Mouse (Mus musculus) kidney, embryonic 15.5 days (tissue): ENCODE results near the gene Larp6. TPM values are rescaled to one million over a fixed set of nuclear protein-coding genes. Genes with fewer than 3 reads are reported as not detected.

Experiments
- ATAC-seq: fragments of 200-750 bp; cut with Nextera tagmentation; replicated peaks from 2 replicates; pipeline ENCODE4 v1.8.0; 2017; ENCODE audit warnings: moderate TSS enrichment; ENCODE audit not compliant: low FRiP score
- H3K27ac ChIP-seq: fragments of 300-500 bp; sonication (generic); 2 replicates; pipeline ENCODE4 v1.5.1; 2015; ENCODE audit warnings: mild to moderate bottlenecking, inconsistent platforms
- H3K27me3 ChIP-seq: fragments of 300-500 bp; sonication (generic); 2 replicates; pipeline ENCODE4 v1.6.1; 2015; ENCODE audit warnings: inconsistent platforms
- H3K36me3 ChIP-seq: fragments of 300-500 bp; sonication (generic); 2 replicates; pipeline ENCODE4 v1.6.1; 2015; ENCODE audit warnings: inconsistent platforms
- H3K4me1 ChIP-seq: fragments of 300-500 bp; sonication (generic); 2 replicates; pipeline ENCODE4 v1.6.1; 2015; ENCODE audit warnings: inconsistent platforms
- H3K4me2 ChIP-seq: fragments of 300-500 bp; sonication (generic); 2 replicates; pipeline ENCODE4 v1.6.1; 2015; ENCODE audit warnings: moderate library complexity, mild to moderate bottlenecking, inconsistent platforms
- H3K4me3 ChIP-seq: fragments of 300-500 bp; sonication (generic); replicated peaks from 2 replicates; pipeline ENCODE4 v1.5.1; 2015; ENCODE audit warnings: mild to moderate bottlenecking, inconsistent platforms
- H3K9ac ChIP-seq: fragments of 300-500 bp; sonication (generic); 2 replicates; pipeline ENCODE4 v1.6.1; 2015; ENCODE audit warnings: mild to moderate bottlenecking, inconsistent platforms
- H3K9me3 ChIP-seq: fragments of 300-500 bp; sonication (generic); replicated peaks from 2 replicates; pipeline ENCODE4 v1.6.1; 2016; ENCODE audit warnings: inconsistent platforms
- WGBS: fragments of 180-500 bp; shearing (Covaris S2); methylation state at CpG from one replicate; pipeline ENCODE4 v1.1.7; 2015; ENCODE audit warnings: mixed read lengths; 5-methylcytosine and 5-hydroxymethylcytosine counted together
- polyA plus RNA-seq: library from polyadenylated mRNA; unstranded; fragments of >200 nt; fragmentation: Nextera tagmentation; extraction: Ambion mirVana; gene quantifications from 2 replicates; pipeline ENCODE4 v1.2.1, GENCODE M21; 2015

Gene Larp6
- polyA plus RNA-seq, 1 experiment from 2014 or later, result 1.7 TPM

DNA sequence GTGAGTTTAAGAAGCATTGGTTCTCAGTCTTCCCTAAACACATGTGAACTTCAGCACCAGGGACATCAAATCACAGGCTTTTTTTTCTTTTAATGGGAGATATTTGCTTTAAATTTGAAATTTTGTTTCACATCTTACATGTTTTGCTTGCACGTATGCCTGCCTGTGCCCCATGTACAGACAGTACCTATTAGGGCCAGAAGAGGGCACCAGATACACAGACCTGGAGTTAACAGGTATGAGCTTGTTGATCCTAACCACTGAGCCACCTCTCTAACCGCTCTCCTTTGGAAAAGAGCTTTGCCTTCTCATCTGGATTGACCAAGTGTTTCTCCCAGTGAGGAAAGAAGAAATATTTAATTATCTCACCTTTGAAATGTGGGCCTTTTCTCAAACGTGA, 5.5 kb downstream of the Larp6 start:
- no peak overlapping the region for H3K4me3 ChIP-seq
- no peaks in the 10 kb centered on the region for H3K36me3 ChIP-seq
- no peak overlapping the region for H3K27ac ChIP-seq
- 64% methylated on average over 3 of the region's 3 CpGs for WGBS
- no peak overlapping the region for H3K4me2 ChIP-seq
- H3K4me1 ChIP-seq, result peaks cover 20% of the 10 kb centered on the region
- no peaks in the 10 kb centered on the region for H3K27me3 ChIP-seq
- no peak overlapping the region for H3K9ac ChIP-seq
- no peak for ATAC-seq
- H3K9me3 ChIP-seq, result no peaks in the 10 kb centered on the region

DNA sequence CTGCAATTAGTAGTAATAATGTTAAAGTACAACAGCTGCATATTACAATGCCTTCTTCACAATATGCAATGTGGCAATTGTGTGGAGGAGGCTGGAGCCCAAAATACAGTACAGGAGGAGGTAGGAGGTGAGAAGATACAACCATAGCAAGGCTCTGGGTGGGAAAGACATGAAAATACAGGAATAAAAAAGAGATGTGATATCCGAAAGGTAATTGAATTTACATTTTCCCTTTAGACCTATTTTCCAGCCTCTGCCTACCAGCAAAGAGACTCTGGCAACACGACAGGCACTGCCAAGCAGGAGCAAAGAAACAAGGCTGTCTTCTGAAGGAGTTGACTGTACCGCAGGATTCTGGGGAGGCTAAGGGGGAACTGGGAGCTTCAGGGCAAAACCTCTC, 6.9 kb downstream of the Larp6 start:
- Histone ChIP-seq H3K9me3 (no peaks in the 10 kb centered on the region), H3K27me3 (no peaks in the 10 kb centered on the region), H3K4me3 (no peak overlapping the region), H3K27ac (no peak overlapping the region), H3K36me3 (no peaks in the 10 kb centered on the region), H3K4me1 (peaks cover 6% of the 10 kb centered on the region), H3K9ac (no peak overlapping the region), H3K4me2 (no peak overlapping the region)
- no peak for ATAC-seq
- 84% methylated on average over 3 of the region's 3 CpGs for WGBS

DNA sequence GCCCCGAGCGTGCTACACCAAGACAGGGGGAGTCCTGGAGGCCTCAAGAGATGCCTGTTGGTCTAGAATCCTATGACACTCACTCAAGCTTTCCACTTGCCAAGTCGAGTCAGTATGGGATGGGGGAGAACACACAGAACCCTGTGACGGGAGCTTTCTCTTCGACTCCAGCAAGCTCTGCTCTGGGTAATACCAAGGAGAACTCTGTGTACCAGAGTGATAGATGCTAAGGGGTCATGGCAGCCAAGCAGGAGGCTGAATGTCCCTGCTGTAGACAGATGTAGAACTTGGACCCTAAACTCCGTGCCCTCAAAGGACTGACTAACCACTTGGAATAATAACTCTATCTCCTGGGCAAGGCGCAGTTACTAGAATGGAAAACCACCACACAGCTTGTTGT, 12.2 kb downstream of the Larp6 start:
- 90% methylated on average over 7 of the region's 7 CpGs for WGBS
- H3K36me3 ChIP-seq, result no peaks in the 10 kb centered on the region
- H3K27ac ChIP-seq, result no peak overlapping the region
- H3K9ac ChIP-seq, result no peak overlapping the region
- H3K4me1 ChIP-seq, result no peaks in the 10 kb centered on the region
- no peak for ATAC-seq
- H3K4me3 ChIP-seq, result no peak overlapping the region
- H3K4me2 ChIP-seq, result no peak overlapping the region
- H3K27me3 ChIP-seq, result no peaks in the 10 kb centered on the region
- H3K9me3 ChIP-seq, result no peaks in the 10 kb centered on the region

DNA sequence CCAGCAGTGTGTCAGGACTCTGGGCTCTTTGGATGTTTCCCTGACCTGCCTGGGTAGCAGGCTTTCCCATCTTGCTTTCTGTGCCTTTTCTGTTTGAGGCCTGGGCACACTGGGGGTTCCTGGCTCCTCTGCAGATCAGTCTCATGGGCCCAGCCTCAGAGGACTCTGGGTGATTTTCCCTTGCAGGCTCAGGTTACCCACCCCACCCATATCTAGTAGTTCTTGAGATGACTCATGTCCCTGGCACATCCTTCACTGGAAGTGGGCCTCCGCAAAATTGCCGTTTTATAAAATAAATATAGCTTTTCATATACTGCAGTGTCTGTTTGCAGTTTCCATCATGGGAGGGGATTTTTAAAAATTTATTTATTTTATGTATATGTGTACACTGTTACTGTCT, 21.5 kb downstream of the Larp6 start:
- ATAC-seq, result no peak
- Histone ChIP-seq H3K9ac (no peak overlapping the region), H3K4me3 (no peak overlapping the region), H3K4me2 (no peak overlapping the region), H3K4me1 (no peaks in the 10 kb centered on the region), H3K27me3 (no peaks in the 10 kb centered on the region), H3K36me3 (0 out of 2 replicates have a peak, but pooled peaks cover 7% of the 10 kb centered on the region), H3K27ac (no peak overlapping the region), H3K9me3 (0 out of 2 replicates have a peak, but pooled peaks cover 6% of the 10 kb centered on the region)
- 93% methylated on average over 2 of the region's 2 CpGs for WGBS

DNA sequence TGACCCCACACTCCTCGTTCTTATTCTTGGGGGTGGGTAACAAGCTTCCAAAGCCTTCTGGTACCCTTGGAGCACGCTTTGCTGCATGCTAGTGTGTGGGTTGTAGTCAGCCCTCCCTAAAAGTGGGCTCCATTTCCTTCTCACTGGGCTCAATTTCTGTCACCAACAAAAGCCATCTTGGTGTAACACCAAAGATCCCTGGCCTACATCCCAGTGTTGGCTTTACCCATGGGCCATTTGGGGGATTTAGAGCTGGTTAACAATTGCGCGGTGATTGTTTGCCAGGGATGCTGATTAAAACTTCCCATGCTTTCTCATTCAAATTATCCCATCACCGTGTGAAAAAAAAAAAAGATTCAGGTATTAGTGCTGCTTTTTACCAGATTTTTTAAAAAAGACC, 26.3 kb downstream of the Larp6 start:
- Histone ChIP-seq H3K4me1 (peaks cover 12% of the 10 kb centered on the region), H3K9me3 (0 out of 2 replicates have a peak, but pooled peaks cover 6% of the 10 kb centered on the region), H3K27ac (no peak overlapping the region), H3K27me3 (no peaks in the 10 kb centered on the region), H3K9ac (no peak overlapping the region), H3K36me3 (0 out of 2 replicates have a peak, but pooled peaks cover 7% of the 10 kb centered on the region), H3K4me3 (no peak overlapping the region), H3K4me2 (no peak overlapping the region)
- ATAC-seq, result no peak
- WGBS, result 89% methylated on average over 5 of the region's 5 CpGs

DNA sequence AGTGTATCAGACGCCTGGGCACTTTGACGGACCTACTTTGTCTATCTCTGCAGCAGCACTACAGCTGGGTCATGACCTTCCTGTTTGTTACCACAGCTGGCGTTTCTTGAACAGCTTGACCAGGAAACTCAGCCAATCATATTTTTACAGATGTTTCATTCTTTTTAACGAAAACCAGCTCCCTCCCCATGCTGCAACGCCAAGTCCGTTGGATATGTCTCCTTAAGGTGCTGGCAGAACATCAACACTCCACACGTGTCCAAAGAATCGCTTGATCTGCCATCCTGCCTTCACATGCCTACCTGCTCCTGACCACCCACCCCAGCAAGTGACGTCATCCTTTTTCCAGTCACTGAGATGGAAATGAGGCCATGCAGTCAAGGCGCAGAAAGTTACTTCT, 28.6 kb downstream of the Larp6 start:
- H3K4me3 ChIP-seq, result no peak overlapping the region
- WGBS, result 62% methylated on average over 10 of the region's 10 CpGs
- H3K27me3 ChIP-seq, result no peaks in the 10 kb centered on the region
- no peak overlapping the region for H3K27ac ChIP-seq
- H3K9ac ChIP-seq, result no peak overlapping the region
- H3K9me3 ChIP-seq, result 0 out of 2 replicates have a peak, but pooled peaks cover 6% of the 10 kb centered on the region
- no peak for ATAC-seq
- no peak overlapping the region for H3K4me2 ChIP-seq
- peaks cover 17% of the 10 kb centered on the region for H3K4me1 ChIP-seq
- H3K36me3 ChIP-seq, result 0 out of 2 replicates have a peak, but pooled peaks cover 7% of the 10 kb centered on the region

DNA sequence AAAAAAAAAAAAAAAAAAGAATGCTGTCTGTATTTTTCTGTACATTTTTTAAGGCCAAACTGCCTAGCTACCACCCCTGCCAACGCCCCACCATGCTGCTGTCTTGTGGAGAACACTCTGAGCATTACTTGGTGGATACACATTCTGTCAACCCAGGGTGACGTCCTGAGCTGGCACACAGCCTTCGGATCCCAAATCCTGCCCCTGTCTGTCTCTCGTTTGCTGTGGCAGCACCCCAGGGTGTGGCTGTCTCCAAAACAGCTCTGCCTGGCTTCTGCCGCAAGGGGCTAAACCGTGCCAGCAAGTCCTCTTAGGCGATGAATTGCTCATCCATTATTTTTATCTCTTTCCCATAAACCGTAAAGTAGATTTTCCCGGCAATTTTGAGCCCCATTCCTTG, 29.7 kb downstream of the Larp6 start:
- H3K4me1 ChIP-seq, result peaks cover 17% of the 10 kb centered on the region
- WGBS, result 56% methylated on average over 9 of the region's 9 CpGs
- H3K36me3 ChIP-seq, result 0 out of 2 replicates have a peak, but pooled peaks cover 5% of the 10 kb centered on the region
- peak overlapping the region; percentile 59 for H3K4me2 ChIP-seq
- no peak for ATAC-seq
- no peak overlapping the region for H3K9ac ChIP-seq
- no peaks in the 10 kb centered on the region for H3K27me3 ChIP-seq
- H3K9me3 ChIP-seq, result 0 out of 2 replicates have a peak, but pooled peaks cover 3% of the 10 kb centered on the region
- H3K4me3 ChIP-seq, result no peak overlapping the region
- no peak overlapping the region for H3K27ac ChIP-seq

DNA sequence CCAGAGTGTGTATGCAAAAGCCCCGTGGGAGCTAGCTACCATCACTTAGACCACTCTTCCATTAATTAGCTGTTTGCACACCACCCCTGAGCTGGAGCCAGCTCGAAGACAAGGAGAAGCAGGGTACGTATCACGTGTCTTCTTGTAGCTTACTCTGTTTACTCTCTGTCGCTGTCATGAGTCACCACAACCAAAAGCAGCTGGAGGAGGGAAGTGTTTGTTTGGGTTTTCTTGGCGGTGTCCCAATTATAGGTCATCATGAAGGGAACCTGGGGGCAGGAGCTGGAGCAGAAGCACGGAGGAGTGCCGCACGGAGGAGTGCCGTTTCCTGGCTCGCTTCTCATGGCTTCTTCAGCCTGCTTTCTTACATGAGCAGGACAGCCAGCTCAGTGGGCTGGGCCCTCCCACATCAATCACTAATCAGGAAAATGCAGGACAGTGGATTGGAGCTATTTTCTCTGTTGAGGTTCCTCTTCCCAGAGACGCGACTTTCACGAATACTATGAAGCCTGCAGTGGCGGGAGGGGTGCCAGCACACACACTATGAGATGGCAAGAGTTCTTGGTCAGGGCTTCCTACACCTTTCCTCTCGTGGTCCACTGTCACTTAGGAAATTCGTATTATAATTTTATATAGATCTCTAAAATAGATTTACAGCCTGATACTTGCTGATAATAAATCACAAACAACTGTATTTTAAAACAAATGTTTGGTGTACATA, 30.6 kb downstream of the Larp6 start:
- no peaks in the 10 kb centered on the region for H3K9me3 ChIP-seq
- WGBS, result 23% methylated on average over 17 of the region's 17 CpGs
- ATAC-seq, result peak; percentile 58; the same call in 1 of the 2 replicates
- H3K36me3 ChIP-seq, result no peaks in the 10 kb centered on the region
- no peaks in the 10 kb centered on the region for H3K27me3 ChIP-seq
- 0 out of 2 replicates have a peak overlapping the region, but pooled peaks have one; percentile 26 for H3K9ac ChIP-seq
- H3K4me2 ChIP-seq, result peak overlapping the region; percentile 59
- peaks cover 17% of the 10 kb centered on the region for H3K4me1 ChIP-seq
- H3K27ac ChIP-seq, result no peak overlapping the region
- peak overlapping the region; percentile 27 for H3K4me3 ChIP-seq

DNA sequence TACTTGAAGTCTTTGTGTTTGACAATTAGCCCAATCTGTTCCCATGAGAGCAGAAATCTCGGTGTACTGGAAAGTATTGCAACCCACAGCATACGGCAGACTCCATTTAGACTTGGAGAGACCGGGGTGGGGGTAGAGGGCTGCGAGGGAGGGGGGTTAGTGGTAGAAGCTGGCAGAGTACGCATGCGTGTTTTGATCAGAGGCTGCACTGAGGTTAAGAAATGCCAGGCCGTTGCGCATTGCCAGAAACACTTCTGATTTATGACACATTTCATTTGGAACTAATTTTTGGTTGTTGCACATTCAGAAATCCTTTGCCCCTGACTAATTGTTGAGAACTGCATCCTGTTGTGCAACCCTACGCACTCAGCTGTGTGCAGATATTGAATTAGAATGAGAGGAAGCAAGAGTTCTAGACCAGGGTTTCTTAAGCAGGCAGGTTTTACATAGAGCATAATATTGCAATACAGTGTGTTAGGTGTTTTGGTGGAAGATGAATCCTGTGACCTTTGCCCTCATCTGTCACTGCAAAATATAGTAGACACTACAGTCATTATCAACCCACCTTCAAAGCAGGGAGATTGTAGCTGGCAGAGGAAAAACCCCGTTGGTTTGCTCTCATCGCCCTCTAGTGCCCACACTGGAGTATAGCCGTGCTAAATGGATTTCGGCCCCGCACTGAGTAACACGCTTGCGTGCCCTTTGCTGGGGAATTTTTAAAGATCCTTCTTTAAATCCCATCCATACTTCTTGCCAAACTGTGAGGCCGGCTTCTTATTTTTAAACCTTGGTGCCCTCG, 31.6 kb downstream of the Larp6 start:
- Histone ChIP-seq H3K27me3 (no peaks in the 10 kb centered on the region), H3K9me3 (no peaks in the 10 kb centered on the region), H3K4me2 (no peak overlapping the region), H3K27ac (no peak overlapping the region), H3K9ac (no peak overlapping the region), H3K4me3 (no peak overlapping the region), H3K4me1 (peaks cover 17% of the 10 kb centered on the region), H3K36me3 (no peaks in the 10 kb centered on the region)
- ATAC-seq, result no peak
- 46% methylated on average over 18 of the region's 18 CpGs for WGBS

DNA sequence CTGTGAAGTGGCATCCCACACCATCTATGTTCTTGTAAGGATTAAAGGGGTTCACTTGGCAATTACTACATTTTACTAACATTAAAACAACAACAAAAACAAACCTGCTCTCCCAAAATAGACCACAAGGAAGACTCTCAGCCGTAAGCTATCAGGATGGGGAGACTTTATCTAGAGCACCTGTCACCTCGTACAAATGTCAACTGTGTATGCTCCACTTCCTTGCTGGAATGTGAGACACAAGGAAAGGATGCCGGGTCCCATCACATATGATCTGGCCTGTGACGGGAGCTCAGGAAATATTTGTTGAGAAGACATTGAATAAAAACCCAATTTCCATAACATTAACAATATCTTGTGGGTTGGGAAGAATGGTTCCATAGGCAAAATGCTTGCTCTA, 32.2 kb downstream of the Larp6 start:
- Histone ChIP-seq H3K27me3 (no peaks in the 10 kb centered on the region), H3K9ac (no peak overlapping the region)
- WGBS, result 32% methylated on average over 4 of the region's 4 CpGs

DNA sequence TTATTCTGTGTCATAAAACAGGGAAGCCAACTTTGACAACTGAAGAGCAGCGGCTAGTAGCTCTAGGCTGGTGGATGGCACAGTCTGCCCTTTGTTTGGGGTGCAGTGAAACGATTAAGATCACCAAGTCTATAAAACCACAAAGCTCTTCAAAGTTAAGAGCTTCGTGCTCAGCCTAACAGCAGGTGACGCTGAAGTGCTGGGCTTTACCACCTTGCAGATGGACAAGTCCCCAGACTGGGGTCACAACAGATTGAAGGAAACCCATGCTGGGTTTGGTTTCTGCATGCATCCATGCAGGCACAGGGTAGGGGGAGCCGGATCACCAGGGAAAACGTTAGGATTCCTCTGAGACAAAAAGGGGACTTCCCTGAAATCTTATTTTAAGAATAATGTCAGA, 33.8 kb downstream of the Larp6 start:
- no peak overlapping the region for H3K27ac ChIP-seq
- no peaks in the 10 kb centered on the region for H3K36me3 ChIP-seq
- H3K9ac ChIP-seq, result no peak overlapping the region
- WGBS, result 27% methylated on average over 6 of the region's 6 CpGs
- no peak overlapping the region for H3K4me3 ChIP-seq
- no peak overlapping the region for H3K4me2 ChIP-seq
- H3K4me1 ChIP-seq, result peaks cover 17% of the 10 kb centered on the region
- ATAC-seq, result no peak
- no peaks in the 10 kb centered on the region for H3K27me3 ChIP-seq
- no peaks in the 10 kb centered on the region for H3K9me3 ChIP-seq

More for the DNA sequence above, 32.2 kb downstream of the Larp6 start:
- Histone ChIP-seq H3K9me3 (no peaks in the 10 kb centered on the region), H3K4me2 (no peak overlapping the region), H3K36me3 (no peaks in the 10 kb centered on the region), H3K27ac (no peak overlapping the region), H3K4me3 (no peak overlapping the region), H3K4me1 (peaks cover 17% of the 10 kb centered on the region)
- ATAC-seq, result no peak

DNA sequence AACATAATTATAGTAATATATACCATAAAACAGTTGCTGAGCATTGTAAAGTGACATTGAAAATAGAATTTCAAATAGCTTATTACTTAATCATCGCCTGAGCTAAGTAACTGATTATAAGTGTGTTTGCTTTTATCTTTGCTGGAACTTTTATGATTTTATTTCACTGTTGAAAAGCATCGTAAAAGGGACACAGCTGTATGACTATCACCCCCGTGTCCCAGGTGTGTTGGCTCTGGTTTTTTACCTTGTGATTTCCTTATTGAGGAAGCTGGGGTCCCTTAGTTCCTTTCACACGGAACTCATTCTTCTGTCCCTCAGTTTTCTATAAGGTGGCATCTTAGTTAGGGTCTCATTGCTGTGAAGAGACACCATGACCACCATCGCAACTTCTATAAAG, 34.9 kb downstream of the Larp6 start:
- 87% methylated on average over 5 of the region's 5 CpGs for WGBS
- ATAC-seq, result no peak

More for the DNA sequence above, 34.9 kb downstream of the Larp6 start:
- H3K9ac ChIP-seq, result no peak overlapping the region
- H3K36me3 ChIP-seq, result no peaks in the 10 kb centered on the region
- no peak overlapping the region for H3K4me3 ChIP-seq
- H3K27me3 ChIP-seq, result no peaks in the 10 kb centered on the region
- H3K27ac ChIP-seq, result no peak overlapping the region
- H3K9me3 ChIP-seq, result no peaks in the 10 kb centered on the region
- no peak overlapping the region for H3K4me2 ChIP-seq
- H3K4me1 ChIP-seq, result peaks cover 14% of the 10 kb centered on the region
